Mouse (Mus musculus) intestine, embryonic 14.5 days (tissue): ENCODE data around the gene Fam57b. TPM values are rescaled to one million over a fixed set of nuclear protein-coding genes. Genes with fewer than 3 reads are reported as not detected.
"Not testable (repeated sequence)": the region's sequence is repeated elsewhere in the genome, so short reads cannot be mapped to it uniquely, and the experiment has no call there.

Source experiments
- ATAC-seq: fragments of 200-750 bp; cut with Nextera tagmentation; replicated peaks from 2 replicates; pipeline ENCODE4 v1.8.0; 2017; ENCODE audit warnings: low read depth, moderate number of reproducible peaks, moderate TSS enrichment, moderate library complexity; ENCODE audit not compliant: low FRiP score, low TSS enrichment
- DNase-seq: peaks from one replicate; pipeline ENCODE4 v3.0.0-alpha.2; 2018; ENCODE audit warnings: low spot score
- H3K27ac ChIP-seq: fragments of 300-500 bp; sonication (generic); 2 replicates; pipeline ENCODE4 v1.5.1; 2014; ENCODE audit warnings: low read depth, mild to moderate bottlenecking, control low read depth
- H3K27me3 ChIP-seq: fragments of 300-500 bp; sonication (generic); replicated peaks from 2 replicates; pipeline ENCODE4 v1.6.1; 2014; ENCODE audit warnings: low read length, control low read depth; ENCODE audit not compliant: control insufficient read depth, insufficient read depth
- H3K36me3 ChIP-seq: fragments of 300-500 bp; sonication (generic); 2 replicates; pipeline ENCODE4 v1.6.1; 2014; ENCODE audit warnings: low read length, control low read depth; ENCODE audit not compliant: control insufficient read depth, insufficient read depth
- H3K4me1 ChIP-seq: fragments of 300-500 bp; sonication (generic); replicated peaks from 2 replicates; pipeline ENCODE4 v1.6.1; 2014; ENCODE audit warnings: low read length, control low read depth, mixed read lengths; ENCODE audit not compliant: control insufficient read depth, insufficient read depth
- H3K4me2 ChIP-seq: fragments of 300-500 bp; sonication (generic); 2 replicates; pipeline ENCODE4 v1.6.1; 2014; ENCODE audit warnings: low read length
- H3K4me3 ChIP-seq: fragments of 300-500 bp; sonication (generic); 2 replicates; pipeline ENCODE4 v1.5.1; 2014; ENCODE audit warnings: low read depth, low read length, control low read depth, mixed read lengths
- H3K9ac ChIP-seq: fragments of 300-500 bp; sonication (generic); 2 replicates; pipeline ENCODE4 v1.6.1; 2014; ENCODE audit warnings: mild to moderate bottlenecking, low read length
- H3K9me3 ChIP-seq: fragments of 300-500 bp; sonication (generic); 2 replicates; pipeline ENCODE4 v1.6.1; 2016; ENCODE audit warnings: low read length, control low read depth; ENCODE audit not compliant: control insufficient read depth
- WGBS: fragments of 180-500 bp; shearing (Covaris S2); extraction: QIAGEN DNeasy Blood & Tissue Kit; methylation state at CpG from one replicate; pipeline ENCODE4 v1.1.7; 2014; 5-methylcytosine and 5-hydroxymethylcytosine counted together
- polyA plus RNA-seq: library from polyadenylated mRNA; unstranded; fragments of >200 nt; fragmentation: Nextera tagmentation; extraction: Ambion mirVana; gene quantifications from 2 replicates; pipeline ENCODE4 v1.2.1, GENCODE M21; 2014

Fam57b gene
- polyA plus RNA-seq, 1 experiment from 2014 or later, result 1.8 TPM

DNA sequence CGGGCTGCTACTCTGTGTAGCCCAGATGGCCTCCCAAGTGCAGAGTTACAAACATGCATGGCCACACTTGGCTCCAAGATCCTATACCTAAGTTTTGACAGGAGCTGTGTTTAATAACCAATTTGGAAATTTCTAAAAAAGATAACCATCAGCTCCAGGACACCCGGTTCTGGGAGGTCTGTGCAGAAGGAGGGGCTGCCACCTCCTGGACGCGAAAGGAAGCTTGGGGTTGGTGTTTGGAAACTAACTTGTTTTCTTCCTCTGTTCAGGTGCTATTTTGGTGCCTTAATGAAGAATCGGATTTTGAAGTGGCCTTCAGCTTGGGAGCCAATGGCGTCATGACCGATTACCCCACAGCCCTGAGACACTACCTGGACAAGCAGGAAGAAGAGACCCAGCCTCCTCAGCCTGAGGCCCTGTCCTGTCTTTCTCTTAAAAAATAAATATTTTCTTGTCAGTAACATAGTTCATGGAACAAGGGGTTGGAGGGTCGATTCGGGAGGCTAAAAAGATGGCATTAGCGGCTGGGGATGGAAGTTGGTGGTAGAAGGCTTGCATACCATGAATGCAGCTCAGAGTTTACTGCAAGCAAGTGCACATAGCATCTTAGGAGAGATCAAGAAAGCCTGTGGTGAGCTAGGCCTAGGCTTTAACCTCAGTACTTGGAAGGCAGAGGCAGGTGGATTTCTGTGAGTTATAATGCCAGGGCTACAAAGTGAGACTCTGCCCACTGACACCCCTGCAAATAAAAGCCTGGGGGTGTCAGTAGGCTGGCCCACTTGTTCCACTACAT lies 22.1 kb upstream of the Fam57b start:
- 79% methylated on average over 10 of the region's 10 CpGs for WGBS
- H3K36me3 ChIP-seq, result peaks cover 36% of the 10 kb centered on the region
- no peak overlapping the region for H3K4me3 ChIP-seq
- 0 out of 2 replicates have a peak overlapping the region, but pooled peaks have one; percentile 77 for H3K9ac ChIP-seq
- H3K9me3 ChIP-seq, result no peaks in the 10 kb centered on the region
- H3K27ac ChIP-seq, result peak overlapping the region; percentile 93
- peaks cover 31% of the 10 kb centered on the region for H3K4me1 ChIP-seq
- DNase-seq (no peak), ATAC-seq (no peak)
- H3K4me2 ChIP-seq, result peak overlapping the region; percentile 90
- no peaks in the 10 kb centered on the region for H3K27me3 ChIP-seq

DNA sequence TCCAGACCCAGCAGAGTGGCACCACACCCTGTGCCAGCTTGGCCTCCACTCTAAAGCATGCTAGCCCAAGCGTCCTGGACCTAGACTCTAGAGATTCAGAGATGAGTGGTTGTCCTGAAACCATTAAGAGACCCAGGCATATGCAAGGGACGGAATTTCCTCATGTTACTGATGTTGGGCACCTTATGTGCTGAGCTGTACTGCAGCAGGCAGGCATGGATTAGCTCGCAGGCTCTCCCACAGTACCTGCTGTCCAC lies 21.6 kb upstream of the Fam57b start:
- H3K4me2 ChIP-seq, result peak overlapping the region; percentile 90
- H3K9ac ChIP-seq, result peak overlapping the region; percentile 77; the same call in 1 of the 2 replicates
- H3K4me3 ChIP-seq, result peak overlapping the region; percentile 60
- H3K36me3 ChIP-seq, result peaks cover 31% of the 10 kb centered on the region
- DNase-seq, result no peak
- no peak for ATAC-seq
- WGBS, result 44% methylated on average over 3 of the region's 3 CpGs
- H3K9me3 ChIP-seq, result no peaks in the 10 kb centered on the region
- H3K27ac ChIP-seq, result peak overlapping the region; percentile 93
- no peaks in the 10 kb centered on the region for H3K27me3 ChIP-seq
- peaks cover 33% of the 10 kb centered on the region for H3K4me1 ChIP-seq

DNA sequence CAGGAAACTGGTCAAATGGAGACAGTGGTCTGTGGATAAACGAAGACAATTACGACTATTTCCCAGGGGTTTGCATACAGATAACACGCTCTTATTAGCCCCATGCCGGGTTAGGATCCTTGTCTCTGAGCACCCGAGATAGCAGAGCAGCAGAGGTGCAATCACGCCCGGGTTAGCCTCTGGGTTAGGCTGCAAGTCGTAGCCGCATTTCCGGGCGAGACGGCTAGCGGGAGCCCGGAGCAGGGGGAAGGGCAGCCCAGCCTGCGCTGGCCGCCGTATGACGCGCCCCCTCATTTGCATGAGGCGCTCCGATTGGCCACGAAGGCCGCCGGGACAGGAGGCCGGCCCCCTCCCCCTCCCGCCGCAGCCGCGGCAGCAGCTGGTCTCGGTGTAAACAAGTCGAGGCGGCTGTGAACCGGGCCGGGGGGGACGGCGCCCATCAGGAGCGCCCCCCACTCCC lies 20.8 kb upstream of the Fam57b start, which contains the start of gene Ypel3:
Gene Ypel3, plus strand, starts transcription at position 358 of the 460 bp plus-strand sequence.
- DNase-seq, result peak; percentile 90
- 1% methylated on average over 33 of the region's 37 CpGs for WGBS
- H3K36me3 ChIP-seq, result peaks cover 24% of the 10 kb centered on the region
- H3K4me1 ChIP-seq, result peaks cover 40% of the 10 kb centered on the region
- H3K4me2 ChIP-seq, result peak within 1 kb of the TSS; percentile 90
- peak within 1 kb of the TSS; percentile 77 for H3K9ac ChIP-seq
- peak within 1 kb of the TSS; percentile 93 for H3K27ac ChIP-seq
- no peaks in the 10 kb centered on the region for H3K27me3 ChIP-seq
- ATAC-seq, result peak; percentile 87
- H3K9me3 ChIP-seq, result no peaks in the 10 kb centered on the region
- H3K4me3 ChIP-seq, result peak within 1 kb of the TSS; percentile 60

DNA sequence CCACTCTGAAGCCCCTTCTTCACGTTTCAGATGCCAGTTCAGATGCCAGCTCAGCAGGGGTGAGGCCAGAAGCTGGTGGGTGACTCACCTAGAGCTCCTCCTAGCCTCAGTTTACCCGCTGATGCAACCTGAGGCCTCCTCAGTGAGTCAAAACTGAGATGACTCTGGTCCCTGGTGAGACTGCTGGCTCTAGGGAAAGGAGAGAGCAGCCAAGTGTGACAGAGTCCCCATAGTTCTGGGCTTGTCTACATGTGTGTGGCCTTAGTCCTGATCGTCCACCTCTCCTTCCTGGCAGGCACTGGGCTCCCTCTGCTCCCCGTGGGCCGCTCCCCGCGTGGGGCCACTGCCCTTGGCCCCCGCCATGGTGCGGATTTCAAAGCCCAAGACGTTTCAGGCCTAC lies 20.0 kb upstream of the Fam57b start:
- Histone ChIP-seq H3K27me3 (no peaks in the 10 kb centered on the region), H3K4me2 (peak overlapping the region; percentile 90), H3K9me3 (no peaks in the 10 kb centered on the region), H3K36me3 (peaks cover 16% of the 10 kb centered on the region), H3K4me3 (peak overlapping the region; percentile 60), H3K4me1 (peaks cover 40% of the 10 kb centered on the region), H3K27ac (0 out of 2 replicates have a peak overlapping the region, but pooled peaks have one; percentile 22), H3K9ac (peak overlapping the region; percentile 77)
- ATAC-seq (no peak), DNase-seq (no peak)
- 50% methylated on average over 6 of the region's 10 CpGs for WGBS

DNA sequence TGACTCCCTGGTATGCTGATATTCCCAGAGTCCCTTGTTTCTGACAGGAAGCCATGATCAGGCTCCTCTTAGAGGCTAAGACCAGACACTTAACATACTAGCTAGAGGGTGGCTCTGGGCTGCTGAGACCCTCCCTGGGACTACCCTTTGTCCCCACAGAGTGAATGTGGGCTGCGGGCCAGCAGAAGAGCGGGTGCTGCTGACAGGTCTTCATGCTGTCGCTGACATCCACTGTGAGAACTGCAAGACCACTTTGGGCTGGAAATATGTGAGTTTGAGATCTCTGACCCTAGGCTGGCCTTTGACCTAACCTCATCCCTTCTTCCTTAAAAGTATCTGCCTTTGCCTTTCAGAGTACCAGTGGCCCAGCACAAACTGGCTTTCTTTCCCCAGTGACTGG lies 19.3 kb upstream of the Fam57b start:
- Histone ChIP-seq H3K9me3 (no peaks in the 10 kb centered on the region), H3K4me3 (no peak overlapping the region)
- no peak for DNase-seq

DNA sequence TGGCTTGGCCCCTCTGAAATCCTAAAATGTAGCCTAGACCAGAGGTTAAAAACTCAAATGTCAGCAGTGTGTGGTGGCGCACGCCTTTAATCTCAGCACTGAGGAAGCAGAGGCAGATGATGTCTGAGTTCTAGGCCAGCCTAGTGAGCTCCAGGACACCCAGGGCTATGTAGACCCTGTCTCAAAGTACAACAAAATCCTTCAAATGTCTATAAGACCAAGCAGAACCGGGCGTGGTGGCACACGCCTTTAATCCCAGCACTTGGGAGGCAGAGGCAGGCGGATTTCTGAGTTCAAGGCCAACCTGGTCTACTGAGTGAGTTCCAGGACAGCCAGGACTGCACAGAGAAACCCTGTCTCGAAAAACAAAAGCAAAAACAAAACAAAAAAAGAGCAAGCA lies 18.4 kb upstream of the Fam57b start:
- WGBS, result 89% methylated on average over 7 of the region's 7 CpGs
- not testable (repeated sequence) for H3K4me2 ChIP-seq, H3K27me3 ChIP-seq, H3K27ac ChIP-seq, DNase-seq, H3K4me3 ChIP-seq, H3K9ac ChIP-seq, H3K9me3 ChIP-seq, ATAC-seq
- Histone ChIP-seq H3K36me3 (peaks cover 12% of the 10 kb centered on the region), H3K4me1 (peaks cover 40% of the 10 kb centered on the region)

More for the DNA sequence above, 19.3 kb upstream of the Fam57b start:
- peaks cover 40% of the 10 kb centered on the region for H3K4me1 ChIP-seq
- H3K27me3 ChIP-seq, result no peaks in the 10 kb centered on the region
- H3K36me3 ChIP-seq, result peaks cover 13% of the 10 kb centered on the region
- WGBS, result 86% methylated on average over 3 of the region's 3 CpGs
- no peak for ATAC-seq
- peak overlapping the region; percentile 90; the same call in 1 of the 2 replicates for H3K4me2 ChIP-seq
- 0 out of 2 replicates have a peak overlapping the region, but pooled peaks have one; percentile 77 for H3K9ac ChIP-seq
- H3K27ac ChIP-seq, result 0 out of 2 replicates have a peak overlapping the region, but pooled peaks have one; percentile 22

DNA sequence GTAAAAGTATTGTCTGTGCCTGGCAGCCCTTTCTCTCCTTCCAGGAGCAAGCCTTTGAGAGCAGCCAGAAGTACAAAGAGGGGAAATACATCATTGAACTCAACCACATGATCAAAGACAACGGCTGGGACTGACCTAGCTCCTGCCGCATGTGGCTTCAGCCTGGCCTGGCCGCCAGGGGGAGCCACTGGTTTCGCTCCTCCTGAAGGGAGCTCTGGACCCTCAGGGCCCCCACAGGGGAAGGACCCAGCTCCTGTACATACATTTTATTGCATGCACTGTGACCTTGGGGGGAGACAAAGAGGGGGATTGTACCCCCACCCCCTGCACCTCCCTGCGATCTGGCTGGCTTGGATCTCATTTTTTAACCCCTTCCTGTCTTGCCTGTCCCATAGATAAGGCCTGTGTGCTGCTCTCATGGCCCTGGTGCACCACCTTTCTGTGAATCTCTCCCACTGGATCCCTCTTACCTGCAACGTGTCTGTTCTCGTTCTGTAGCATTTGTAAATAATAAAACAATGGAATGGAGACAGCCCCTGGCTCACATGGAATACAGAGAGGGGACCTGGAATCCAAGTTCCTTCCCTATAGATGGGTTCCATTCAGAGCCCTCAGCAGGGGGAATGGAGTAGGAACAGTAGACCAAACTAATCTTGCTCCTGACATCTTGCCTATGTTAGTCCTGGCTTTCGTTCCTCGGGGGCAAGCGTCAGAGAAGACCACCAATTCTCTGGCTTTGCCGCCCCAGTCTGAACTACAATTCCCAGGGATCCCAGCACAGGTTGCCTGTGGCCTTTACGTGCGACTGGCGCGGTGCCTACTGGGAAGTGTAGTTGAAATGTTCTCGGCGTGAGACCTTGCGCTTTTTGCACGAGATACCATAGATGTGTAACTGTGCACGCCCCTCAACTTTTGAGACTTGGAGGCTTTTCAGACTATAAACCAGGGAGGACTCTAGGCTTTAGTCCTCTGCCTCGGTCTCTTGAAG lies 17.2 kb upstream of the Fam57b start:
- peaks cover 24% of the 10 kb centered on the region for H3K36me3 ChIP-seq
- H3K27ac ChIP-seq, result peak overlapping the region; percentile 51
- H3K4me1 ChIP-seq, result peaks cover 40% of the 10 kb centered on the region
- H3K27me3 ChIP-seq, result no peaks in the 10 kb centered on the region
- H3K9me3 ChIP-seq, result no peaks in the 10 kb centered on the region
- under 1% methylated on average over 21 of the region's 21 CpGs for WGBS
- ATAC-seq (peak; percentile 74), DNase-seq (peak; percentile 93)
- peak overlapping the region; percentile 50 for H3K9ac ChIP-seq
- H3K4me3 ChIP-seq, result peak overlapping the region; percentile 43
- H3K4me2 ChIP-seq, result peak overlapping the region; percentile 91

DNA sequence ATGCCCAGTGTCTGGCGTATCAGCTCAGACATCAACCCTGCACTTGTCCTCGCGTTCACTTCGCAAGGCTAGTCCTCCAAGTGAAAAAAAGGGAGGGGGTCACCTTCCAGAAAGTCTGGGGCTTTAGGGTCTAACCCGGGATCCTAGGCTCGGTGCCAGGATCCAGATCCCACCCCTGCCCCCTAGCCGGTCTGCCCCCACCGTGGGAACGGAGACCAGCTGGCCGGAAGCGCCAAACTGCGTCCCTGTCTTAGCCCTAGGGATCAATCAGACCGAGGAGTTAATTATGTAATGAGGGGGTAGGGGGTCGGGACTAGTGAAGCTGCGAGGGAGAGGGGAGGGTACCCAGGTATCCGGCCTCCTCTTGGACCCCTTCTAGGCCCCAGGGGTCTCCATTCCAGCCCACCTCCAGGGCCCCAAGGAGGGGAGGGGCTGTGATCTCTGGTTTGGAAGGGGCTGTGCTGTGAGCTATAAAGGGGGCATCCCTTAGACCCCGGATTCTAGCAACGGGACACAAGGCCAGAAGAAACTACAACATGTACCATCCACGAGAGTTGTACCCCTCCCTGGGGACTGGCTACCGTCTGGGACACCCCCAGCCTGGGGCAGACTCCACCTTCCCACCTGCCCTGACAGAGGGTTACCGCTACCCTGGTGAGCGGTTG lies 16.4 kb upstream of the Fam57b start, which contains the start of gene Tbx6:
Gene Tbx6, plus strand, starts transcription at position 513 of the 665 bp plus-strand sequence.
- Histone ChIP-seq H3K9me3 (no peaks in the 10 kb centered on the region), H3K9ac (peak within 1 kb of the TSS; percentile 50), H3K36me3 (peaks cover 32% of the 10 kb centered on the region), H3K4me1 (peaks cover 32% of the 10 kb centered on the region), H3K27me3 (no peaks in the 10 kb centered on the region), H3K4me3 (peak within 1 kb of the TSS; percentile 43), H3K4me2 (peak within 1 kb of the TSS; percentile 91), H3K27ac (peak within 1 kb of the TSS; percentile 51)
- 4% methylated on average over 22 of the region's 22 CpGs for WGBS
- ATAC-seq (0 out of 2 replicates have a peak, but pooled peaks have one; percentile 3), DNase-seq (no peak)
